Mouse (Mus musculus): Measurements from ENCODE around the gene Slit1.
A peak's percentile ranks its signal among the peaks of the same experiment; 100 is the strongest.

Gene Slit1

DNA sequence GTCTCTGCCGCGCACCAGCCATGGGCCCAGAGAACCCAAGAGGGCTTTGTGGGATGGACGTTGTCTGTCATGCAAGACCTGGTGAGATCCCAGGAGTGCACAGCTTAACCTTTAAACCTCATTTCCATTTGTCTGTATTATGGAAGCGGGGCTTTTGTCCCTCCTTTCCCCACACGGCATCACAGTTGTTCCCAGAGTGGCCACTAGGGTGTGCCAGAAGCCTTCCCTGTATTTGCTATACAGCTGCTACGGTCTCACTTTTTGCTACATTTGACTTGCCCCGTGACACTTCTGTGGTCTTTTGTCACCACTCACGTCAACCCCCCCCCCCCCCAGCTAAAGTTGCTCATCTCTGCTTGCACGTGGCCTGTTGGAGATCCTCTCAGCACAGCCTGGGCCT lies 87.5 kb downstream of the Slit1 start:
- DNase-seq (ENCODE audit: low read depth): peak; percentile 43

DNA sequence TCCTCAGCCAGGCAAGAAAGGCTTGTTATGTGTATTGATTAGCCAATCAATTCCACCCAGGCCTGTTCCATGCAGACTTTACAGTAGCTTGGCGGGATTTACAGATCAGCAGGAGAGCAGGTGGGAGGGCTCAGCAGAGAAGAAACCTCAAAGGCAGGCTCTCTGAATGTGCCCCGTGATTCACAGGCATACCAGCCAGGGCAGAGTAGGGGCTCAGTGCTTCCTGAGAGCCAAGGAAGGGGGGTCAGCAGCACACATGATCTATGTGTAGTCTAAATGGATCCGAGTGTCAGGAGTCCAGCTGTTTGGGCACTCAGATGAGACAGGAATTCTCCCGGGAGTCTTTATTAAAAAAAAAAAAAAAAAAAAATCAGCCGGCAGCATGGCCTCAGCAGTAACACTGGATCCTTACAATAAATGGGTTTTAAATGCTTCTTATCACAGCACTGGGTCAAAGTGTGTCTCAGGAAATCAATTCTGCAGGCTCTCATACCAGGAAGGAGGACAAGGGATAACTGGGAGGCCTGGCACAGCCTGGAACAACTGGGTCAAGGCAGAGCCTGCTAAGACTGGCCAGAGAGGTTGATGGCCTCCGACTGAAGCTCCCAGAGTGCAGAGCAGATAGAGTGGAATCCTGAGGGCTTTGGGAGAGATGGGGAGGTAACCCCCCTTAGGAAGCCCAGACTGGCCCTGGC lies 88.2 kb downstream of the Slit1 start:
- DNase-seq (ENCODE audit: low read depth): no peak

DNA sequence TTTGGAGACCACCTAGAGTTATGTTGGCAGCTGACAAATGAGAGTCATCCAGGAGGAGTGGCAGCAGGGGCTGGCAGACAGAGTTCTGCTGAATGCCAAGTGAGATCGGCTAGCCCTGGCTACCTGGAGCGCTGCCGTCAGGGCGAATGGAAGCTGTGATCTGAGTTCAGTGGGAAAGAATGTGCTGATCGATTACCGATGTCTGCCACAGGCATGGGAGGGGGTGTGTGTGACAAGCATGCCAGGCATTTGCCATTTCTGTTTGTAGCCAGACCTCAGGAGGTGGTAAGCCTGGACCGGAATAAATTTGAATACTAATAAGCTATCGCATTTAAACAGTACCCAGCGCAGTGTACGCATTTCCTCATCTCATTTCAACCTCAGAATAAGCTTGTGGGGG lies 91.5 kb downstream of the Slit1 start:
- DNase-seq (ENCODE audit: low read depth): no peak

DNA sequence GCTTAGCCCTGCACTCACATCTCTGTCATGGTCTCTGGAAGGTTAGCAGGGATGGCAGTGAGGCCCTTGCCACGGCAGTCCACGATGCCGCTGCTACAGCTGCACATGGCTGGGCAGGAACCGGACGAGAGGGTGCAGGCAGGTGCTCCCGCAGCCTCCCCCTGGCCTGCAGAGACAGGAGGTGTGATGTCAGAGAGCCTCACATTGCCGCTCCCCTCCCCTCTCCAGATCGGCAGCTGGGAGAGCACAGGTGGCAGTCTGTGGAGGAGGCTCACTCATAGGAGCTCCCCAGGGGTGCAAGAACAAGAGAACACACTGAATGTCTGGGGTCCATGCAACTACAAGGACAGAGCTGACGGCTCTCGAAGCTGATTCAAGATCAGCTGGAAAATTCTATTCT lies 94.1 kb downstream of the Slit1 start:
- DNase-seq (ENCODE audit: low read depth): no peak

DNA sequence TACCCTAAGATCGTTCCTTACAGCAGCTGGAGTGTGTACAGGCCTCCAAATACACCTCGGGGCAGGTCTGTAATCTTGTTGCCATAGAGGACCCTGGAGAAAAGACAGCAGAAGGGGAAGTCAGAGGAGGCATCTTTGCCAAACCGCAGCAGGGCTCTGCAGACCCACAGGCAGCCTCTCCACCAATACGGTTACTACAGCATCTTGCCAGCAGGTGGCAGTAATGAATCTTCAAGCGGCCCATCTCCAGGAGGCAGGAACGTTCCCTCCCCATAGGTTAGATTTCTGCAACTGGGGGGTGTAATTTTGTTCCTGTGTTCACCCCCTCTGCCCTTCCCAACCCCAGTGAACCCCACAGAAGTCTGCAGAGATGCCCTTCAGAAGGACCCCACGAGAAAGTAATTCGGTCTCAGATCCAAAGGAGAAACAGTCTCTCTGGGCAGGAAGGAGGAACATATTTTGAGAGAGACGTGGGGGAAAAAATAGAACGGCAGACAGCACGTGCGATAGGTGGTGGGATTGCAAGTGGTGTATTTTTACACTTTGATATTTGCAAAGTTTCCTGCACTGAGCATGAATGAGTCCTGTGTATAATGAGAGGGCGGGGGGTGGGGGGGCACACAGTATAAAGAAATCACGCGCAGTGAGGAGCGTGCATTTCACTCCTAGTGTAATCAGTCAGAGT lies 96.4 kb downstream of the Slit1 start:
- peak; percentile 57 for DNase-seq (ENCODE audit: low read depth)

DNA sequence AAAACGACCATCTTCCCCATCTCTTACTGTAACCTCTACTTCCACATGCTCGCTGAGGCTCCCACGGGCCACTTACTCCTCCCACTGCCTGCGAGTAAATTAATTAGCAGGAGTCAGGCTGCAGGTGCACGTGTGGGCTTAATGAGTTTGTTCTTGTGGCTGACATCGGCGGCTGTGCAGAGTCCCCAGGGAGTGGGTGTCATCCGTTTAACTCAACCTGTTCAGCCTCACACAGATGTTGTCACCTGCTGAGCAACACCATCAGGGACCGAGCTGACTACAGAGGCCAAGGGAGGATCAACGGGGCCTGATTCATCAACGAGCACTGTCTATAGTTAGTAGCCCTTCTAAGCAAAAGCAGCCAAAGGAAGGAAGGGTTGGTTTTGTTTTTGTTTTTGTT lies 100.5 kb downstream of the Slit1 start:
- no peak for DNase-seq (ENCODE audit: low read depth)

DNA sequence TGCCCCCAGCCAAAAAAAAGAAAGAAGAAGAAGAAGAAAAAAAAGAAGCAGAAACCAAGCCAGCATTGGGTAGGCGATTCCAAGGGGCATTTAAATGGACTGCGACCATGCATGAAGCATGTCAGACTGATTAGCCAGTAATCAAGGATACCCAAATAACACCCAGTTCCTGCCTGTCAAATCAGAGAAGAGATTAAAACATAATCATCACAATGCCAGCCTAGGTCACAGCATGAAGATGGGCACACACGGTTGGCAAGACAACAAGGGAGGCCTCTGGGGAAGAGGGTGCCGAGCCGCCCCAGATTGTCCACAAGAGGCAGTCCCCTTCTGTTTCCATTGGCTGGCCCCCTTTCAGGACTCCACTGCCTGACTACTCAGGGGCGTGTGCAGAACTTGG lies 108.5 kb downstream of the Slit1 start:
- DNase-seq (ENCODE audit: low read depth): no peak

DNA sequence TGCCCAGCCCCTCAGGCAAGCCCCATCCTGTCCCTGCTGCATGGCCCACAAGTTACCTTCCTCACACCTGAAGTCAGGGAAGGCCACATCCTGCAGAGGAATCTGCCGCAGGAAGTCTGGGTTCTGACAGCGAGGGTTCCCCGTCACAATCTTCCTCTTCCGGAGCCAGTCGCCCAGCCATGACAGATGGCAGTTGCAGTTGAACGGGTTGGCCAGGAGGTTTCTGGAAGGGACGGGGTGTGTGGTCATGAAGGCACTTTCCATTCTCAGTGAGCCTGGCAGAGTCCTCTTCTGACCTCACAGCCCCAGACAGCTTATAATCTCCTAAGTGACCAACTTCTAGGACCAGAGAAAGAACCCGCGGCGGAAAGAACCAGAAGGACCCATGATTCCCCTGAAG lies 109.4 kb downstream of the Slit1 start:
- DNase-seq (ENCODE audit: low read depth): no peak

DNA sequence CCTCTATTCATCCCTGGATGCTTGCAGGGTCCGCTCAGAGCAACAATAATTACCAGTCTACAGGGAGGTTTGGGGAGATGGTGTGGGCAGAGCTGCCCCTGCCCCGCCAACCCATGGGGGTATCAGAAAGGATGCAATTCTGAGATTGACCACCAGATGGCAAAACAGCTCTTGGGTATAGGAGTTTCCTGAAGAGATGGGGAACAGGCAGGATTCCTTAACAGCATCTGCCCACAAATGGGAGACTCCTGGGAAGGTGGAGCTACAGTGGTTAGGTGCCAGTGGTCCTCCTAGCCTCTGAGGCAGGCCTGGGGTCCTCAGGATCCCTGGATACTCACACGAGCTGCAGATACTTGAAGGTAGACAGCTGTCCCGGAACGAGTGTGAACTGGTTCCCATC lies 113.9 kb downstream of the Slit1 start:
- peak; percentile 23 for DNase-seq (ENCODE audit: low read depth)

DNA sequence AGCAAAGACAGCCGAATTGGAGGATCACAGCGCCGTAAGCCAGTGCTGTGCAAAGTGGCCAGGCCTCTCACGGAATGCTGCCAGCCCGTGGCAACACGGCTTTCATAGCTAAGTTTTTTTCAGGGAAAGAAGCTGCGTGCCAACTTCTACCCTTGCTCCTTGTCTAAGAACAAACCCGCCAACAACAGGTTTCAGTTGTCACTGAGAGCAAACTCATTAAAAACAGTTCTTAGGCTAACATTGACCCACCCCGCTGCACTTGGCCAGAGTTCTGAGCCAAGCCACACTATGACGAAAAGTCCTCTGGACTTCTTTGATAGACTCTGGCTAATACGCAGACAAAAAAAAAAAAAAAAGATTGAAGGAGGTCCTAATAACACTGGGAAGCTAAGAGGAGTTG lies 114.5 kb downstream of the Slit1 start:
- no peak for DNase-seq (ENCODE audit: low read depth)

DNA sequence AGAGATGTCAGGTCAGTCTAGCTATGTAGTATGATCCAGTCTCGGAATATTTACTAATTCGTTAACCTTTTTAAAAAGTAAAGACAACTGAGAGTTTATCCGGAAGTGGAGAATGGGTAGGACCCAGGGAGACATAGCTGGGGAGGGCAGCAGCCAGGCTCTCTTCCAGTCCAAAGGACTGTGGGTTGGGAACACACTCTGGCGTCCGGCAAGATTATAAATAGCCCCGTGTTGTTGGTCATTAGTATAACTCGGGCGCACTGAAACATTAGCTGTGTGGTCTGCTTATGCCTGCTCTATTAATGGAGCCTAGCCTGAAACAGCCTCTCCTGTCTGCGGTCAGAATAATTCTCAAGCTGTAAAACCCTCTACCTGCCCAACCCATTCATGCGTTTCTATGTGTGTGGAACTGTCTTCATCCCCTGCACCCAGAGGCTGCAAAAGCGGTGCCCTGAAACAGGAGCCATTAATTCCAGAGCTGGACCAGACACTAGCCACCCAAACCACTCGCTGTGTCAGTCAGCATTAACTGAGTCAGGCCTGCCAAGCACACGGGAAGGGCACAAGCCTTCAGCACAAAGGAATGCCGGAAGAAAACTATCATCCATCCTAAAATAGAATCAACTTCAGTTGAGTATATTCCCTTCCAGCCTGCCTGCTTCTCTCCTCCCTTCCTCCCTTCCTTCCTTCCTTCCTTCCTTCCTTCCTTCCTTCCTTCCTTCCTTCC lies 122.9 kb downstream of the Slit1 start:
- DNase-seq (ENCODE audit: low read depth): no peak

DNA sequence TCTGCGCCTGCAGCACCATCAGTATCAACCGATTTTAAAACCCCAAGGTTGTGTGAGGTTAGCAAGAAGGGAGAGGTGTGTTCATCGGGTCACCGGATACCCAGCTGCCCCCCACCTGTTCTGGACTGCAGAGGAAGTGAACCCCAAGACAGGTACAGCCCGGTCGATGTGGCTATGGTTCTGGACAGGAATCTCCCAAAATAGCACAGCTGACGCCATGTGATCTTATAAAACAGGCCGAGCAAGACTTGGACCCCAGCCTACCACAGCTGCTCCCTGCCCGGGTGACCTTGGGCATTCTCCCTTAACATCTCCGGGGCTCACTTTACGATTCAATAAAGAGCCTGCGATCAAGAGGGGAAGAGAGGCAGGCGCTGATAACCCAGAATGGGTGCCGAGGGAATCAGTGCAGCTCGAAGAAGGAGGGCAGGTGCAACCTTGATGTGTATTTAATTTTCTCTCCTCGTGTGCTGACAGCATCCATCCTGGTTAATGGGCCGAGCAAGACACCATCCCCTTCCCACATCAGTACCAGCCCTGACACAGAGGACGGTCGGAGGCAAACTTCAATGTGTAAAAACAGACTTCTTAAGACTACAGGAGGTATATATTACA lies 124.6 kb downstream of the Slit1 start:
- no peak for DNase-seq (ENCODE audit: low read depth)

DNA sequence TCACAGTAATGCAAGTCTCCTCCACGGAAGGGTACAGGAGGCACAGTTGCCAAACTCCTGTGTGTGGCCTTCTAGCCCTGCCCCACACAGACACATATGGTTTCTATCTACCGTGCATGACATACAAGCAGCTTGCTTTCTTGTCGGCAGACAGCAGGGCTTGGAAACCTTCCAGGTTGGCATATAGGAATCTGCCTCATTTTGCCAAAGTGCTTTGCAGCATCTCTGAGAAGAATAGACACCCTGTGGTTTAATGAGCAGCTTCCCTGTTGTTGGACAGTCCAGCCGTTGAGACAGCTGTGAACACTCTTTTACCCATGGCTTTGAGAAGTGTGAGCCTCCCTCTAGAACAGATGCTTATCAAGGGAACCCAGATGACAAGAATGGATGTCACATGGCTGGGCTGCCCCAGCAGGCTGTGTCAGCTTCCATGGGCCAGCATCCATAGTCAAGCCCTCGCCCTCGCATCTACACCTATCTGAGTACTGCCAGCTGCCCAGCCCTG lies 125.3 kb downstream of the Slit1 start:
- DNase-seq (ENCODE audit: low read depth): no peak

DNA sequence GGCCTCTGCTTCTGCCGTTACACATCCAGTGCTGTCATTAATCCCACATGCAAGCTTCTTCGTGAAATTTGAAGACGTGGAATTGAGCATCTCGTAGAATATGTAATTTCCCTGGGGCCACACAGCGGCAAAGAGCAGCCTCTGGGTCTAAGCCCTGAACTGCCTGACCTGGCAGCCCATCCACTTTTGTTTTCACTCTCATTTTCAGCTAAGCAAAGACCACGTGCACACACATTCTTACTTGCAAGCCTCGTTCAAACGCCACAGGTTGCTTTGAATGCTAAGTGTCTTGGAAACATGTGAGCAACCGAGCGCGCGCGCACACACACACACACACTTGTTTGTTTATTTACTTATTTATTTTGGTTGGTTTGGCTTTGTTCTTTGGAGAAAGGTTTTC lies 126.4 kb downstream of the Slit1 start:
- DNase-seq (ENCODE audit: low read depth): no peak

DNA sequence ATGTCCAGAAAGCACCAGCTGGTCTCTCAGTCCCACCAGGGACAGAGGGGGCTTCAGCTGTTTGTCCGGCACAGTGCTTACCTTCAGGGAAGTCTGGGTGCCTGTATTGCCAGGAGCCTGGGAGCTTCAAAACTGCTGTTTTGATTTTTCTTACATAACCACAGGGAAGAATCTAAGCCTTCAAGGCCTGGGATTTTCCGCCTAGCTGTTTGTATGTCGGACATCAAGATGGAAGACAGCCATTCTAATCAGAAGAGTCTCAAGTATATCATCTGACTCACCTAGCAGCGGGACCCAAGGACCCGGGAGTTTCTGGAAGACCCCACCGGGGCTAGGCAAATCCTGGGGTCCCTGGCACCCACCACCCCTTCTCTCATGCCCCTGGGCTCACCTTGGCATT lies 127.2 kb downstream of the Slit1 start:
- no peak for DNase-seq (ENCODE audit: low read depth)

DNA sequence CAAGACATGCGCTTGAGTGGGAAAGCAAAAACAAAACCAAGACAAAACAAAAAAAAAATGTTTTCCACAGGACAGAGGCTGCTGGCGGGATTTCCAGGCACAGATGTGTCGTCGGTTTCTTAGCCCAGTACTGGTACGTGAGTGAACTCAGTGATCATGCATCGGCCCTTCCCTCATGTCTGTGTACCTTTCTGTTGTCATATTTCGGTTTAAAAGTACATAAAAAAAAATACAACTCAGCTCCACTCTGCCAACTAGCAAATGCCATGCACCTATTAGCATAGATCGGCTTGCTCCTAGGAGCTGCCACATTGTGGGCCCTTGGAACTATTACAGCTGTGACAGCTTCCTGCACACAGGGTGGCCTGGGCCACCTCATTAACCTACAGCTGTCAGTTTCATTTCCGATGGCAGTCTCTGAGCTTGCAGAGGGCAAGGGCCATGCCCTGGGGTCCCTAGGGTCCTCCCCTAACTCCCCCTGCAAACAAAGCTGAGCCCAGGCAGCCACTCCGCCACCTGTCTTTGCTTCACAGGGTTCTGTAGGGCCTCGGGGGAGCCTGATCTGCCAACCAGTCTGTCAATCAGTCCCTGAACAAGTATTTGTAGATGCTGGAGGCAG lies 127.8 kb downstream of the Slit1 start:
- DNase-seq (ENCODE audit: low read depth): no peak

DNA sequence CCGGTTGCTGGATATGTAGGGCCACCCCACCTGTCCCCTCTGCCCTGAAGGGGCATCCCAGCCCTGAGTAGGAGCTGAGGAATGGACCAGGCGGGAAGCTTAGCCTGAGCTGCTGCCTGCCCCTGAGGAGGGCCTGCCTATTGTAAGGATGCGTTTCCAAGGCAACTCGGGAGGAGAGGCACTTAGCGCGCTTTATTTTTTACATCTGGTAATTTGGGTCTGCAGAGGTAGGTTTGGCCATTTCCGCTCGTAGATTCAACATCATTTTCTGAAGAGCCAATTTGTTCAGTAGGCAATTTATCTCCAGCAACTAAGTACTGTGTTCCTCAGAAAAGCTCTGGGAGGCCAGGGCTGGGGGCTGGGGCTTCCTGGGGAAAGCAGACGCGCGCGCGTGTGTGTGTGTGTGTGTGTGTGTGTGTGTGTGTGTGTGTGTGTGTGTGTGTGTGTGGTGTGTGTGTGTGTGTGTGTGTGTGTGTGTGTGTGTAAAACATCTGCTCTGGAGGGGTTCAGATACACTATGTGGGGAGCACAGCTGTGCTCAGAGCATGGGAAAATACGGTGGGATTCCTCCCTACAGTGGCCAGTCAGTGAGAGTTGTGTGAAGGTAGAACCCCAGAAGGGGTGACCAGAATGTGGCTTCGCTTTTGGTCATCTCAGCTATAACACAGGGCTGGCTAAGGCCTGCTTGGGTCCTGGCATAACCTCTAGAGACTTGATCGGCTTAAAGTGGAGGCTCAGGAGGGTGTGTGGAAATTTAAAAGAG lies 130.0 kb downstream of the Slit1 start:
- no peak for DNase-seq (ENCODE audit: low read depth)

DNA sequence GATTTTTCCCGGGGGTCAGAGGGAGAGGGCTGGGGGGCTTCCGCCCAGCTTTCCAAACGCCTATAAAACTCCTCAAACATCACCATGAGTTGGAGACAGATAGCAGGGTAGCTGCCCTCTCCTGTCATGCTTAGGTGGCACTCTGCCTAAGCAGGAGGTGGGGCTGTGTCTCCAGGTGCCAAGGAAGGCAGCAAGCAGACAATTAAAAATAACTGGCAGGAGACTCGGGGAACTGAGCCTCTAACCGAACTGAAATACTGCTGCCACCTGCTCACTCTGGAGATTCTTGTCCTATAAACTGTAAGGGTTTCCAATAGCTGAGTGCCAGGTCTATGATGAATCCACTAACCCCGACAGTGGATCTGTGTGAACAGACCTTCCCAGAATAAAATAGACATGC lies 131.8 kb downstream of the Slit1 start:
- no peak for DNase-seq (ENCODE audit: low read depth)

DNA sequence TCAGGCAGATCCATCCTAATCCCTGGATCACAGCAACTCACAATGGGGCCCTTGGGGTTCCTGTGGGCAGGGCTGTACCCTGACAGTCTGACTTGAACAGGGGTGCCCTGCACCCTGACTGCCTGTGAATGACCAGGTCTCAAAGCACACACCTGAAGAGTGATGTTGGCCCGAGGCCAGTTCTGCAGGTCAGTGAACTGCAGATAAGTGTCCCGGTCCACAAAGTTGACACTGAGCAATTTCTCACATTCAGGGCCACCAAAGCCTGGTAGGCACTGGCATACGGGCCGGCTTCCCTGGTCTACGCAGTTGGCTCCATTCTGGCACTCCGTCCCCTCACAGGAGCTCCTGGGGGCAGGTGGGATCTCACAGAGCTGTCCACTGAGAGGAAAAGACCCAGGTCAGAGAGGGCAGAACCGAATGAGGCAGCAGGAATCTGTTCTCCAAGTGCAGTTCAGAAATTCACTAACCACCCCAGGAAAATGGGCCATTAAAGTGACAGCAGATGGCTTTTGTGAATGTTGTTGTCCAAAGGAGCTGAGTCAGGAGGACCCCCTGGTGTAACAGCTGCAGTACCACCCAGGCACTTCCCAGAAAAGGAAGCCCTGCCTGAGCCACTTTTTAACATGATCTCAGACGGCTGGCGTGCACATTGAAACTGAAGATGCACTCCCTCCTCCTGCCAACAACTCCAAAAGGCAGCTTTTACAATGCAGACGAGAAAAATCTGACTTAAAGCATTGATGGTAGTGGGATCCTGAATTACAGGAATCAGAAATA lies 137.1 kb downstream of the Slit1 start:
- DNase-seq (ENCODE audit: low read depth): no peak

DNA sequence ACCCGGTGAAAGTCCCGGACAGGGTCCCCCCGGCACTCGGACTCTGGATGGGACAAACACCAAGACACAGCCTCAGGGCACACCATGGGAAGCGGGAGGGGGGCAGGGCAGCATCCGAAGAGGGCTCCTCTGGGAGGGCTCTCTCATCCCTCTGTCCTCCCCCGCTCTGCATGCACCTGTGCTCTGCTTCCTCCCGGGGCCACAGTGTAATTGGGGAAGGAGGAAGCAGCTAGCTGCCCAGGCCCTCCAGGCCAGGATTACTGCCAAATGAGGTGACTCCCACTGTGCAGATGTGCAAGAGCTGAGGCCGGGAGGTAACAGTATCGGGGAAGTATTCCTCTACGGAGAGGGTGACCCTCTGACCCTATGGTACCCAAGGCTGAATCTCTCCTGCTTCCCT lies 142.8 kb downstream of the Slit1 start:
- DNase-seq (ENCODE audit: low read depth): no peak

Data from c-Kit-positive CD71-positive TER-119-negative erythroid progenitor cells, embryonic 14.5 days (primary cell).